Mouse (Mus musculus): ENCODE results near the gene Hormad2. TPM values are rescaled to one million over a fixed set of nuclear protein-coding genes. Genes with fewer than 3 reads are reported as not detected.

Gene Hormad2
- polyA plus RNA-seq, 1 experiment from 2014 or later: 0.18 TPM

GRCm38 (mm10) chr11:4317287-4317686 is 123.6 kb downstream of the Hormad2 start:
- H3K9me3 ChIP-seq (ENCODE audit: control insufficient read depth, low read length): no peaks in the 10 kb centered on the region
- H3K4me1 ChIP-seq (replicated peaks; ENCODE audit: control insufficient read depth, insufficient read depth, low read length): no peaks in the 10 kb centered on the region
- WGBS: 69% methylated on average over 5 of the region's 5 CpGs
- no peak overlapping the region for H3K4me2 ChIP-seq (ENCODE audit: low read length)
- H3K27ac ChIP-seq (ENCODE audit: low read length): no peak overlapping the region
- no peak for ATAC-seq
- H3K4me3 ChIP-seq (replicated peaks; ENCODE audit: low read length): no peak overlapping the region
- H3K9ac ChIP-seq (replicated peaks; ENCODE audit: low read depth, low read length): no peak overlapping the region
- no peaks in the 10 kb centered on the region for H3K36me3 ChIP-seq (ENCODE audit: control insufficient read depth, insufficient read depth)
- H3K27me3 ChIP-seq (replicated peaks; ENCODE audit: control insufficient read depth, insufficient read depth, low read length): no peaks in the 10 kb centered on the region

- no peaks in the 10 kb centered on the region for H3K9me3 ChIP-seq (ENCODE audit: control insufficient read depth, low read length)
- WGBS: 80% methylated on average over 4 of the region's 4 CpGs
- no peaks in the 10 kb centered on the region; the same call in 1 of the 2 replicates for H3K4me1 ChIP-seq (replicated peaks; ENCODE audit: control insufficient read depth, insufficient read depth, low read length)
- H3K36me3 ChIP-seq (ENCODE audit: control insufficient read depth, insufficient read depth): no peaks in the 10 kb centered on the region
- ATAC-seq: no peak
- no peak overlapping the region for H3K9ac ChIP-seq (replicated peaks; ENCODE audit: low read depth, low read length)
- no peak overlapping the region for H3K4me2 ChIP-seq (ENCODE audit: low read length)
- no peak overlapping the region for H3K27ac ChIP-seq (ENCODE audit: low read length)
- no peaks in the 10 kb centered on the region for H3K27me3 ChIP-seq (replicated peaks; ENCODE audit: control insufficient read depth, insufficient read depth, low read length)
- H3K4me3 ChIP-seq (replicated peaks; ENCODE audit: low read length): no peak overlapping the region
Observed at GRCm38 (mm10) chr11:4312180-4312579, 128.7 kb downstream of the Hormad2 start.

GRCm38 (mm10) chr11:4310324-4310723 is 130.6 kb downstream of the Hormad2 start:
- H3K27me3 ChIP-seq (replicated peaks; ENCODE audit: control insufficient read depth, insufficient read depth, low read length): no peaks in the 10 kb centered on the region
- no peak for ATAC-seq
- WGBS: 93% methylated on average over 4 of the region's 4 CpGs

GRCm38 (mm10) chr11:4309613-4310012 is 131.3 kb downstream of the Hormad2 start:
- Histone ChIP-seq H3K4me2 (ENCODE audit: low read length) (no peak overlapping the region), H3K27ac (ENCODE audit: low read length) (no peak overlapping the region), H3K9ac (replicated peaks; ENCODE audit: low read depth, low read length) (no peak overlapping the region), H3K4me3 (replicated peaks; ENCODE audit: low read length) (no peak overlapping the region), H3K9me3 (ENCODE audit: control insufficient read depth, low read length) (no peaks in the 10 kb centered on the region), H3K4me1 (replicated peaks; ENCODE audit: control insufficient read depth, insufficient read depth, low read length) (no peaks in the 10 kb centered on the region; the same call in 1 of the 2 replicates), H3K36me3 (ENCODE audit: control insufficient read depth, insufficient read depth) (no peaks in the 10 kb centered on the region), H3K27me3 (replicated peaks; ENCODE audit: control insufficient read depth, insufficient read depth, low read length) (no peaks in the 10 kb centered on the region)
- WGBS: 88% methylated on average over 4 of the region's 4 CpGs
- ATAC-seq: no peak

More at GRCm38 (mm10) chr11:4310324-4310723, 130.6 kb downstream of the Hormad2 start:
- H3K36me3 ChIP-seq (ENCODE audit: control insufficient read depth, insufficient read depth): no peaks in the 10 kb centered on the region
- no peak overlapping the region for H3K27ac ChIP-seq (ENCODE audit: low read length)
- H3K4me1 ChIP-seq (replicated peaks; ENCODE audit: control insufficient read depth, insufficient read depth, low read length): no peaks in the 10 kb centered on the region; the same call in 1 of the 2 replicates
- no peak overlapping the region for H3K9ac ChIP-seq (replicated peaks; ENCODE audit: low read depth, low read length)
- no peak overlapping the region for H3K4me3 ChIP-seq (replicated peaks; ENCODE audit: low read length)
- H3K4me2 ChIP-seq (ENCODE audit: low read length): no peak overlapping the region
- H3K9me3 ChIP-seq (ENCODE audit: control insufficient read depth, low read length): no peaks in the 10 kb centered on the region

- H3K27me3 ChIP-seq (replicated peaks; ENCODE audit: control insufficient read depth, insufficient read depth, low read length): no peaks in the 10 kb centered on the region
- H3K27ac ChIP-seq (ENCODE audit: low read length): no peak overlapping the region
- H3K9ac ChIP-seq (replicated peaks; ENCODE audit: low read depth, low read length): no peak overlapping the region
- WGBS: 44% methylated on average over 25 of the region's 25 CpGs
- no peak for ATAC-seq
- no peaks in the 10 kb centered on the region; the same call in 1 of the 2 replicates for H3K4me1 ChIP-seq (replicated peaks; ENCODE audit: control insufficient read depth, insufficient read depth, low read length)
- no peak overlapping the region for H3K4me3 ChIP-seq (replicated peaks; ENCODE audit: low read length)
- no peak overlapping the region for H3K4me2 ChIP-seq (ENCODE audit: low read length)
- H3K36me3 ChIP-seq (ENCODE audit: control insufficient read depth, insufficient read depth): no peaks in the 10 kb centered on the region
- no peaks in the 10 kb centered on the region for H3K9me3 ChIP-seq (ENCODE audit: control insufficient read depth, low read length)
Observed at GRCm38 (mm10) chr11:4308514-4309450, 132.1 kb downstream of the Hormad2 start.

- Histone ChIP-seq H3K9me3 (ENCODE audit: control insufficient read depth, low read length) (no peaks in the 10 kb centered on the region), H3K4me1 (replicated peaks; ENCODE audit: control insufficient read depth, insufficient read depth, low read length) (no peaks in the 10 kb centered on the region; the same call in 1 of the 2 replicates), H3K36me3 (ENCODE audit: control insufficient read depth, insufficient read depth) (no peaks in the 10 kb centered on the region), H3K4me2 (ENCODE audit: low read length) (no peak overlapping the region), H3K27me3 (replicated peaks; ENCODE audit: control insufficient read depth, insufficient read depth, low read length) (no peaks in the 10 kb centered on the region), H3K27ac (ENCODE audit: low read length) (no peak overlapping the region), H3K9ac (replicated peaks; ENCODE audit: low read depth, low read length) (no peak overlapping the region), H3K4me3 (replicated peaks; ENCODE audit: low read length) (no peak overlapping the region)
- WGBS: 20% methylated on average over 6 of the region's 6 CpGs
- ATAC-seq: no peak
Observed at GRCm38 (mm10) chr11:4308060-4308513, 132.8 kb downstream of the Hormad2 start.

GRCm38 (mm10) chr11:4306086-4306485 is 134.8 kb downstream of the Hormad2 start:
- no peak overlapping the region for H3K9ac ChIP-seq (replicated peaks; ENCODE audit: low read depth, low read length)
- 68% methylated on average over 2 of the region's 2 CpGs for WGBS
- no peak for ATAC-seq
- no peaks in the 10 kb centered on the region for H3K27me3 ChIP-seq (replicated peaks; ENCODE audit: control insufficient read depth, insufficient read depth, low read length)
- H3K4me2 ChIP-seq (ENCODE audit: low read length): no peak overlapping the region
- no peaks in the 10 kb centered on the region for H3K36me3 ChIP-seq (ENCODE audit: control insufficient read depth, insufficient read depth)
- no peak overlapping the region for H3K4me3 ChIP-seq (replicated peaks; ENCODE audit: low read length)
- H3K27ac ChIP-seq (ENCODE audit: low read length): no peak overlapping the region
- H3K4me1 ChIP-seq (replicated peaks; ENCODE audit: control insufficient read depth, insufficient read depth, low read length): no peaks in the 10 kb centered on the region; the same call in 1 of the 2 replicates
- no peaks in the 10 kb centered on the region for H3K9me3 ChIP-seq (ENCODE audit: control insufficient read depth, low read length)

- Histone ChIP-seq H3K4me1 (replicated peaks; ENCODE audit: control insufficient read depth, insufficient read depth, low read length) (no peaks in the 10 kb centered on the region; the same call in 1 of the 2 replicates), H3K27me3 (replicated peaks; ENCODE audit: control insufficient read depth, insufficient read depth, low read length) (no peaks in the 10 kb centered on the region), H3K4me2 (ENCODE audit: low read length) (no peak overlapping the region), H3K36me3 (ENCODE audit: control insufficient read depth, insufficient read depth) (no peaks in the 10 kb centered on the region), H3K4me3 (replicated peaks; ENCODE audit: low read length) (no peak overlapping the region), H3K9ac (replicated peaks; ENCODE audit: low read depth, low read length) (no peak overlapping the region), H3K9me3 (ENCODE audit: control insufficient read depth, low read length) (no peaks in the 10 kb centered on the region), H3K27ac (ENCODE audit: low read length) (no peak overlapping the region)
- WGBS: 83% methylated on average over 4 of the region's 4 CpGs
- ATAC-seq: no peak
Observed at GRCm38 (mm10) chr11:4305090-4305489, 135.8 kb downstream of the Hormad2 start.

- Histone ChIP-seq H3K36me3 (ENCODE audit: control insufficient read depth, insufficient read depth) (no peaks in the 10 kb centered on the region), H3K4me2 (ENCODE audit: low read length) (no peak overlapping the region), H3K4me3 (replicated peaks; ENCODE audit: low read length) (no peak overlapping the region), H3K9me3 (ENCODE audit: control insufficient read depth, low read length) (no peaks in the 10 kb centered on the region), H3K9ac (replicated peaks; ENCODE audit: low read depth, low read length) (no peak overlapping the region), H3K4me1 (replicated peaks; ENCODE audit: control insufficient read depth, insufficient read depth, low read length) (no peaks in the 10 kb centered on the region; the same call in 1 of the 2 replicates), H3K27me3 (replicated peaks; ENCODE audit: control insufficient read depth, insufficient read depth, low read length) (no peaks in the 10 kb centered on the region), H3K27ac (ENCODE audit: low read length) (no peak overlapping the region)
- ATAC-seq: no peak
- WGBS: 66% methylated on average over 4 of the region's 4 CpGs
Observed at GRCm38 (mm10) chr11:4304203-4304602, 136.7 kb downstream of the Hormad2 start.

Data from forebrain, embryonic 16.5 days (tissue).